Mouse (Mus musculus) gastrocnemius, adult 2 months (tissue): ENCODE data around the gene Prrt3. TPM values are rescaled to one million over a fixed set of nuclear protein-coding genes. Genes with fewer than 3 reads are reported as not detected.

Experiments
- DNase-seq: peaks from one replicate; pipeline ENCODE4 v3.0.0; 2022
- H3K27ac ChIP-seq: fragments of 200-600 bp; 2 replicates; pipeline ENCODE4 v1.8.1; 2022; ENCODE audit warnings: mild to moderate bottlenecking
- H3K4me3 ChIP-seq: fragments of 200-600 bp; 2 replicates; pipeline ENCODE4 v1.8.1; 2022; ENCODE audit warnings: mild to moderate bottlenecking, moderate library complexity
- CTCF ChIP-seq: fragments of 200-600 bp; IDR thresholded peaks from 2 replicates; pipeline ENCODE4 v1.8.1; 2022; ENCODE audit warnings: antibody characterized with exemption, mild to moderate bottlenecking, moderate library complexity
- intact Hi-C: fragments of 180-260 bp; cut with DNase I; formaldehyde crosslinking; loops from one replicate; pipeline ENCODE4 v1.15.1; 2025
- total RNA-seq, 2 experiments: library from RNA; stranded (reverse); gene quantifications; 2 replicates each; pipeline ENCODE4 v1.2.3; 2021

Prrt3 gene
- total RNA-seq, 2 experiments from 2014 or later = 0.08 to 0.11 TPM

GRCm38 (mm10) chr6:113508272-113508946, 6.7 kb upstream of the Prrt3 start:
- DNase-seq = peak; percentile 85
- H3K4me3 ChIP-seq = peak overlapping the region; percentile 31
- intact Hi-C loops = no loop called here
- no peak for TF ChIP-seq CTCF
- peak overlapping the region; percentile 89 for H3K27ac ChIP-seq

DNA sequence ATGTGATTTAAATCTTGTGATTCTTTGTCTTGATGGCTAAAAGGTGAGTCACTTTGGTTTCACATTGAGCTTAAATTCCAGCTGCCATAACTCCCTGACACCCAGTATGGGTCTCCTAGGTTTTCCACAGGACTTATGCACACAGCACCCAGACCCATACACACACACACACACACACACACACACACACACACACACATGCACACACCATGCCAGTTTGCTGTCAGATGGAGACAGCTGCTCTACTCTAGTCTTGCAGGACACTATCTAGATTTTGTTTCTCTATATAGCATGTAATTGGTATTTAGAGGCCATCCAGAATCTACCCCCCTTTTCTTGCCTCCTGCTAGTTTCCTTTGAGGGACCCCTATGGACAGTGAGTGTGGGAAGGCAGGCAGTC, 5.4 kb upstream of the Prrt3 start:
- no peak for DNase-seq
- no peak for TF ChIP-seq CTCF
- Histone ChIP-seq H3K27ac (no peak overlapping the region), H3K4me3 (no peak overlapping the region)
- intact Hi-C loops = no loop called here

DNA sequence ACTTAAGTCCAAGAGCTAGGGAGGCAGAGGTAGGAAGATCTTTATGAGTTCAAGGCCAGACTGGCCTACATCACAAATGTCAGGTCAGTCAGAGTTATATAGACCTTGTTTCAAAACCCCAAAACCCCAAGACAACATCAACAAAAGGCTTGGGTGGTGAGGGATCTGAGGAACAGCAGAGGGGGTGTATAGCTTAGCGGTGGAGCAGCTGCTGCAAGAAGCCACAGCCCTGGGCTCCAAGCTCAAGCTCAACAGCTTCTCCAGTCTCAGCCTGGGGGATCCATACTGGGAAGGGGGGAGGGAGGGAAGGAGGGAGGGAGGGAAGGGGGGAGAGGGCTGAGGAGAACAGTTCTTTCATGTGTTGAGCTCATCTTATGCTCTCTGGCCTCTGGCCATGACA, 4.0 kb upstream of the Prrt3 start:
- TF ChIP-seq CTCF = no peak
- no peak for DNase-seq
- intact Hi-C loops = no loop called here

DNA sequence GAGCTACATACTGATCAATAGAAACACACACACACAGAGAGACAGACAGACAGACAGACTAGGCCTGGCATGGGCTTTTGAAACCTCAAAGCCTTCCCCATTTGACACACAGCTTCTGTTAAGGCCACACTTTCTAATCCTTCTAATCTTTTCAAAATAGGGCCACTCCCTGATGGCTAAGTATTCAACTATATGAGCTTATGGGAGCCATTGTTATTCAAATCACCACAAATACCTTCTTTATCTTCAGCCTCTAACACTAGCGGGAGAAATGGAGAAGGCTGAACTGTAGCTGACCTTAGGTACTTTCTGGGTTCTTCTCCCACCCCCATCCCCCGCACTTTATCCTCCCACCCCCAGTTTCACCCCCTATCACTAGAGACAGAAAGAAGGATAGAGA, 1.1 kb upstream of the Prrt3 start:
- DNase-seq = no peak
- TF ChIP-seq CTCF = no peak
- Histone ChIP-seq H3K4me3 (no peak overlapping the region), H3K27ac (no peak overlapping the region)
- intact Hi-C loops = no loop called here

More for the DNA sequence above, 4.0 kb upstream of the Prrt3 start:
- H3K27ac ChIP-seq = no peak overlapping the region
- H3K4me3 ChIP-seq = no peak overlapping the region

- intact Hi-C loops = no loop called here
Observed at GRCm38 (mm10) chr6:113499346-113499745, 2.4 kb downstream of the Prrt3 start.

DNA sequence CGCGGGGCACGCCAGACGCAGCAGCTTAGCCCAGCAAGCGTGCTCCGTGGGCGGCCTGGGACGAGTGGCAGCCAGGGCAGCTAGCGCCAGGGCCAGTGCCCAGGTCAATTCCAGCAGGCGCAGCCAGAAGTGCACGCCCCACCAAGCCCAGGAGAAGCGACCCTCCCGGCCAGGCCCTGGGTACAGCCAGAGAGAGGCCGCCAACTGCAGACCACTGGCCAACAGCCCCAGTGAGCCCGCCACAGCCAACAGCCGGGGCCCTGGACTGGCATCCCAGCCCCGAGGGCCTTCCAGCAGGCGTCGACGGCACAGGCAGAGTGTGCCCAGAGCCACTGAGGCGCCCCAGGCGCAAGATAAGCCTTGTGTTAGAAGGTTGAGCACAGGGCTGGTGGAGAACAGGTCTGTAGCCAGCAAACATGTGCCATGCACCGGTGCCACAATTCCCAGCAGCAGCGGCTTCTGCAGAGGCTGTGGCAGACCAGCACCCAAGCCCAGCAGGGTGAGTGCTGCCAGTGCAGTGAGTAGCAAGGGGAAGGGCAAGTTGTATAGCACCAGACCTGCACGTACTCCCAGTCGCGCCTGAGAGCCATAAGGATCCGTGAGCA, 6.6 kb downstream of the Prrt3 start:
- TF ChIP-seq CTCF = no peak
- DNase-seq = peak; percentile 47
- intact Hi-C loops = no loop called here
- Histone ChIP-seq H3K27ac (peak overlapping the region; percentile 82), H3K4me3 (peak overlapping the region; percentile 76)

More at GRCm38 (mm10) chr6:113499346-113499745, 2.4 kb downstream of the Prrt3 start:
- H3K27ac ChIP-seq = peak overlapping the region; percentile 50; the same call in 1 of the 2 replicates
- no peak for TF ChIP-seq CTCF
- no peak for DNase-seq
- no peak overlapping the region for H3K4me3 ChIP-seq

DNA sequence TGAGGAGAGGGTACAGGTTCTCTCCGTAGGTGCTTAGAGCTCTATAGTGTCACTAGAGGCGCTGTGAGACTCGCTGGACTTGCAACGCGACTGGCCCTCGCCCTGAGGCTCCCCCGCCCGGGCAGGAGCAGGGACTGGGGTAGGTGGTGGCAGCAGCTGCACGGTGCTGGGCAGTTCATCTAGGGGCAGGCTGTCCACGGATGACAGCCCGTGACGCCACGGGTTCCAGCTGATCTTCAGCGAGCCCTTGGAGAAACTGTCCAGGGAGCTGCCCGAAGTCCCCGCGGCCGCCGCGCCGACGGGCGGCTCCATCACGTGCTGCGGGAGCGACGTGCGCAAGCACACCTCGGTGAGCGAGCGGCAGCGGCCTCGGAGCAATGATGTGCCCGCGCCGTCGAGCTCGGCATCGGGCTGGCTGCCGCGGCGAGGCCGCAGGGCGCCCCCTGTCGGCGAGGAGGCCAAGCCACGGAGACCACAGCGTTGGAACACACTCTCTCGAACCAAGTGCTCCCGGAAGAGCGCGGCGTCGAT, 7.4 kb downstream of the Prrt3 start:
- Histone ChIP-seq H3K27ac (peak overlapping the region; percentile 82), H3K4me3 (peak overlapping the region; percentile 76)
- TF ChIP-seq CTCF = peak; percentile 75
- DNase-seq = peak; percentile 88
- intact Hi-C loops = loop anchor here (1.0 kb wide), 1 partner anchor 25 kb away; no protein-coding TSS in a partner anchor

DNA sequence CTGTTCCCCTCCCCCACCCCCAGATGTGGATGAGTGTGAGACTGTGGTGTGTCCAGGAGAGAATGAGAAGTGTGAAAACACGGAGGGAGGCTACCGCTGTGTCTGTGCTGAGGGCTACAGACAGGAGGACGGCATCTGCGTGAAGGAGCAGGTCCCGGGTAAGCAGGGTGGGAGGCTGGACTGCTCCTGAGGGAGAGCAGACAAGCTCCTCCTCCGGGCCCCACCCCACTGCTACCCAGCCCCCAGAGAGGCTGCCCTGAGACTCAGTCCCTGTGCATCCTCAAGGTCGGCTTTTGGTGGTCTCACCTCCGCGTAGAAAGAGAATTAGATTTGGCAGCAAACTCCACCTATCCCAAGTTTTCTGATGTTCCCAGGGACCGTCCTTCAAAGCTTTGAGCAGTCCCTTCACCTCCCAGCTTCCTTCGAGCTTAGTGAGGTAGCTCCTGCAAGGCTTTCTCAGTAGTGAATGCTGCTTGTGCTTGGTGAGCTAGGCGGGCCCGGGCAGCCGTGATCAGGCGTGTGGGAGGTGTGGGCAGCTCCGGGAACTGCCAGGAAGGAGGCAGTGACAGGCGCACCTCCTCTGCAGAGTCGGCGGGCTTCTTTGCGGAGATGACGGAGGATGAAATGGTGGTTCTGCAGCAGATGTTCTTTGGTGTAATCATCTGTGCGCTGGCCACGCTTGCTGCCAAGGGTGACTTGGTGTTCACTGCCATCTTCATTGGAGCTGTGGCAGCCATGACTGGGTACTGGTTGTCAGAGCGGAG, 9.4 kb downstream of the Prrt3 start:
- DNase-seq = no peak
- no peak for TF ChIP-seq CTCF
- Histone ChIP-seq H3K4me3 (no peak overlapping the region), H3K27ac (no peak overlapping the region)
- intact Hi-C loops = no loop called here

GRCm38 (mm10) chr6:113489410-113489809, 12.3 kb downstream of the Prrt3 start:
- Histone ChIP-seq H3K27ac (no peak overlapping the region), H3K4me3 (no peak overlapping the region)
- intact Hi-C loops = loop anchor here (5.0 kb wide), 1 partner anchor 113 kb away; the partner anchor contains the start of genes Brk1 and Fancd2os
- no peak for TF ChIP-seq CTCF
- DNase-seq = no peak

DNA sequence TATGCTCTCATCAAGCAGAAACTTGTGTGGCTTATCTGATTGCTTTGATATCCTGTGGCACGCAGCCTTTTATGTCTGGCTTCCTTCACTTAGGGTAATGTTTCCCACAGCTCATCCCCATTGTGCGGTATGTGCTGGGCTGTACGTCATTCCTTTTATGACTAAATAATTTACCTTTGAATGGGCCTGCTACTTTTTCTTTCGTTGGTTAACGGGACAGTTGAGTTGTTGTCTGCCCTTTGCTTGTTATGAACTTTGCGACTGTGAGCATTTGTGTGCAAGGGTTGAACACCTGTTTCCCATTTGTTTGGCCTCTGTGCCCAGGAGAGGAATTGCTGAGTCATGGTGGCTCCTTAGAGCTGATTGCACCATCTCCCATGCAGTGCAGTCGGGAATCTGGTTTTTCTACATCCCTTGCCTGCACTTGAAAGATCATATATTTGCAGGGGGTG, 14.6 kb downstream of the Prrt3 start:
- Histone ChIP-seq H3K27ac (peak overlapping the region; percentile 82), H3K4me3 (peak overlapping the region; percentile 42)
- intact Hi-C loops = loop anchor here (5.0 kb wide), 1 partner anchor 115 kb away; the partner anchor contains the start of genes Brk1 and Fancd2os
- TF ChIP-seq CTCF = no peak
- DNase-seq = peak; percentile 52

GRCm38 (mm10) chr6:113483729-113484128, 18.0 kb downstream of the Prrt3 start:
- no peak for TF ChIP-seq CTCF
- intact Hi-C loops = loop anchor here (5.0 kb wide), 2 partner anchors 39 to 41 kb away; partner anchors contain the start of gene Jagn1
- Histone ChIP-seq H3K4me3 (peak overlapping the region; percentile 81), H3K27ac (peak overlapping the region; percentile 98)
- DNase-seq = no peak

DNA sequence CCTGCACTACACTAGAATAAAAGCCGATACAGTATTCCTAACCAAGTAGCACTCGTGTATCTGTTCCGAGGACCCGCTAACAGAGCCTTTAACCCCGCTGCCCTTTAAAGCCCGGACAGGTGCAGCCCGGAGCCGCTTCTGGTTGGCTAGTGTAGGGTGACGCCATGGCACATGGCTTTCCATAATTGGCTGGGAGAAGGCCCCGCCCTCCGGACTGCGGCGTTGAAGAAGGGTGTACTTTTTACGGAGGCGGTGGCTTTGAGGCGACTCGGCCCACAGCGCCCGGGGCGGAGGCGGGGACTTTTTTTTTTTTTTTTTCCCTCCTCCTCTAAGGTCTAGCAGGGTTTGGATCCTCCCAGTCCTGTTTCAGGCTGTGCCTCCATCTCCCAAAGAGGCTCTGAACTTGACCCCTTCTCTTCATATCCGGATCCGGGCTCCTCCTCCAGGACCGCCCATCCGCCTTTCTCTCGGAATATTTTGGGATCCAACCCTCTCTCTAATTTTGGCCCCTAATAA, 18.6 kb downstream of the Prrt3 start, which contains the start of gene Creld1:
Creld1 (plus strand) TSS at position 198 of the 516 bp plus-strand sequence.
- intact Hi-C loops = loop anchor here (5.0 kb wide), 2 partner anchors 39 to 41 kb away; partner anchors contain the start of gene Jagn1
- TF ChIP-seq CTCF = no peak
- peak; percentile 97 for DNase-seq
- H3K27ac ChIP-seq = peak within 1 kb of the TSS; percentile 98
- peak within 1 kb of the TSS; percentile 81 for H3K4me3 ChIP-seq
